Mouse (Mus musculus) forebrain, embryonic 11.5 days (tissue): ENCODE measurements around the gene Ankrd60. TPM values are rescaled to one million over a fixed set of nuclear protein-coding genes. Genes with fewer than 3 reads are reported as not detected.

ENCODE experiments used
- ATAC-seq: fragments of 200-750 bp; cut with Nextera tagmentation; replicated peaks from 2 replicates; pipeline ENCODE4 v1.8.0; 2017; ENCODE audit warnings: moderate TSS enrichment; ENCODE audit not compliant: low FRiP score
- DNase-seq: peaks from one replicate; pipeline ENCODE4 v3.0.0-alpha.2; 2017; ENCODE audit warnings: low spot score
- H3K27ac ChIP-seq: fragments of 300-500 bp; sonication (generic); 2 replicates; pipeline ENCODE4 v1.5.1; 2014; ENCODE audit warnings: low read depth, low read length
- H3K27me3 ChIP-seq: fragments of 300-500 bp; sonication (generic); 2 replicates; pipeline ENCODE4 v1.6.1; 2014; ENCODE audit warnings: mild to moderate bottlenecking, low read length, mixed read lengths; ENCODE audit not compliant: control insufficient read depth, insufficient read depth
- H3K36me3 ChIP-seq: fragments of 300-500 bp; sonication (generic); 2 replicates; pipeline ENCODE4 v1.6.1; 2014; ENCODE audit warnings: mild to moderate bottlenecking, low read length, moderate library complexity, mixed read lengths; ENCODE audit not compliant: control insufficient read depth, insufficient read depth
- H3K4me1 ChIP-seq: fragments of 300-500 bp; sonication (generic); replicated peaks from 2 replicates; pipeline ENCODE4 v1.6.1; 2014; ENCODE audit warnings: low read length, mixed read lengths; ENCODE audit not compliant: control insufficient read depth, insufficient read depth
- H3K4me2 ChIP-seq: fragments of 300-500 bp; sonication (generic); 2 replicates; pipeline ENCODE4 v1.6.1; 2014; ENCODE audit warnings: low read depth, mild to moderate bottlenecking, low read length, moderate library complexity, mixed read lengths; ENCODE audit not compliant: severe bottlenecking
- H3K4me3 ChIP-seq: fragments of 300-500 bp; sonication (generic); 2 replicates; pipeline ENCODE4 v1.5.1; 2014; ENCODE audit warnings: low read depth, low read length
- H3K9ac ChIP-seq: fragments of 300-500 bp; sonication (generic); 2 replicates; pipeline ENCODE4 v1.6.1; 2014; ENCODE audit warnings: low read length
- H3K9me3 ChIP-seq: fragments of 300-500 bp; sonication (generic); 2 replicates; pipeline ENCODE4 v1.6.1; 2016; ENCODE audit warnings: low read length, mixed read lengths; ENCODE audit not compliant: control insufficient read depth
- WGBS: fragments of 180-500 bp; shearing (Covaris S2); extraction: QIAGEN DNeasy Blood & Tissue Kit; methylation state at CpG from one replicate; pipeline ENCODE4 v1.1.7; 2014; 5-methylcytosine and 5-hydroxymethylcytosine counted together
- polyA plus RNA-seq: library from polyadenylated mRNA; unstranded; fragments of >200 nt; fragmentation: Nextera tagmentation; extraction: Ambion mirVana; gene quantifications from 2 replicates; pipeline ENCODE4 v1.2.1, GENCODE M21; 2014

Gene Ankrd60
- polyA plus RNA-seq, 1 experiment from 2014 or later = not detected

GRCm38 (mm10) chr2:173608020-173608958 lies 30.1 kb upstream of the Ankrd60 start:
- 83% methylated on average over 10 of the region's 10 CpGs for WGBS
- no peak overlapping the region for H3K27ac ChIP-seq

GRCm38 (mm10) chr2:173606415-173606804 lies 28.2 kb upstream of the Ankrd60 start:
- 87% methylated on average over 9 of the region's 9 CpGs for WGBS
- Histone ChIP-seq H3K27me3 (no peaks in the 10 kb centered on the region), H3K4me3 (no peak overlapping the region), H3K27ac (peak overlapping the region; percentile 37; the same call in 1 of the 2 replicates), H3K4me2 (no peak overlapping the region), H3K9me3 (no peaks in the 10 kb centered on the region), H3K9ac (no peak overlapping the region), H3K36me3 (no peaks in the 10 kb centered on the region), H3K4me1 (no peaks in the 10 kb centered on the region)
- ATAC-seq (no peak), DNase-seq (no peak)

More at GRCm38 (mm10) chr2:173608020-173608958, 30.1 kb upstream of the Ankrd60 start:
- H3K9ac ChIP-seq = no peak overlapping the region
- H3K4me1 ChIP-seq = no peaks in the 10 kb centered on the region
- no peak overlapping the region for H3K4me2 ChIP-seq
- DNase-seq (no peak), ATAC-seq (no peak)
- no peaks in the 10 kb centered on the region for H3K27me3 ChIP-seq
- no peaks in the 10 kb centered on the region for H3K36me3 ChIP-seq
- H3K4me3 ChIP-seq = no peak overlapping the region
- H3K9me3 ChIP-seq = no peaks in the 10 kb centered on the region

GRCm38 (mm10) chr2:173605713-173606414 lies 27.7 kb upstream of the Ankrd60 start:
- Histone ChIP-seq H3K4me1 (no peaks in the 10 kb centered on the region), H3K27ac (peak overlapping the region; percentile 37; the same call in 1 of the 2 replicates), H3K36me3 (no peaks in the 10 kb centered on the region), H3K4me2 (no peak overlapping the region), H3K27me3 (no peaks in the 10 kb centered on the region), H3K9ac (no peak overlapping the region), H3K4me3 (no peak overlapping the region), H3K9me3 (no peaks in the 10 kb centered on the region)
- WGBS = 72% methylated on average over 12 of the region's 12 CpGs
- ATAC-seq (peak; percentile 60), DNase-seq (no peak)

GRCm38 (mm10) chr2:173601861-173602260 lies 23.7 kb upstream of the Ankrd60 start:
- DNase-seq (no peak), ATAC-seq (no peak)
- Histone ChIP-seq H3K9ac (no peak overlapping the region), H3K4me3 (no peak overlapping the region), H3K4me2 (no peak overlapping the region), H3K27me3 (no peaks in the 10 kb centered on the region), H3K27ac (no peak overlapping the region), H3K4me1 (no peaks in the 10 kb centered on the region), H3K36me3 (no peaks in the 10 kb centered on the region), H3K9me3 (no peaks in the 10 kb centered on the region)
- WGBS = 93% methylated on average over 1 of the region's 1 CpGs

- no peaks in the 10 kb centered on the region for H3K4me1 ChIP-seq
- ATAC-seq = 0 out of 2 replicates have a peak, but pooled peaks have one; percentile 31
- DNase-seq = peak; percentile 51
- H3K27ac ChIP-seq = no peak overlapping the region
- H3K36me3 ChIP-seq = no peaks in the 10 kb centered on the region; the same call in 1 of the 2 replicates
- no peak overlapping the region for H3K9ac ChIP-seq
- WGBS = 37% methylated on average over 10 of the region's 10 CpGs
- no peaks in the 10 kb centered on the region for H3K27me3 ChIP-seq
- H3K4me3 ChIP-seq = no peak overlapping the region
- H3K9me3 ChIP-seq = no peaks in the 10 kb centered on the region
- no peak overlapping the region for H3K4me2 ChIP-seq
Measured at GRCm38 (mm10) chr2:173595374-173595781, 17.2 kb upstream of the Ankrd60 start.

GRCm38 (mm10) chr2:173594313-173595063 lies 16.3 kb upstream of the Ankrd60 start:
- ATAC-seq = no peak
- WGBS = 51% methylated on average over 11 of the region's 11 CpGs
- no peak overlapping the region for H3K9ac ChIP-seq
- no peaks in the 10 kb centered on the region for H3K4me1 ChIP-seq
- H3K4me3 ChIP-seq = no peak overlapping the region
- no peaks in the 10 kb centered on the region for H3K27me3 ChIP-seq
- H3K9me3 ChIP-seq = no peaks in the 10 kb centered on the region
- no peaks in the 10 kb centered on the region; the same call in 1 of the 2 replicates for H3K36me3 ChIP-seq
- peak; percentile 38 for DNase-seq
- H3K4me2 ChIP-seq = no peak overlapping the region
- H3K27ac ChIP-seq = no peak overlapping the region

GRCm38 (mm10) chr2:173593841-173594240 lies 15.7 kb upstream of the Ankrd60 start:
- no peaks in the 10 kb centered on the region for H3K9me3 ChIP-seq
- no peaks in the 10 kb centered on the region for H3K4me1 ChIP-seq
- DNase-seq = peak; percentile 49
- 48% methylated on average over 4 of the region's 4 CpGs for WGBS
- no peak for ATAC-seq
- H3K27me3 ChIP-seq = no peaks in the 10 kb centered on the region
- no peaks in the 10 kb centered on the region; the same call in 1 of the 2 replicates for H3K36me3 ChIP-seq
- H3K4me2 ChIP-seq = no peak overlapping the region
- no peak overlapping the region for H3K27ac ChIP-seq
- no peak overlapping the region for H3K4me3 ChIP-seq
- no peak overlapping the region for H3K9ac ChIP-seq

GRCm38 (mm10) chr2:173592781-173593180 lies 14.6 kb upstream of the Ankrd60 start:
- ATAC-seq = no peak
- 53% methylated on average over 9 of the region's 9 CpGs for WGBS
- no peak for DNase-seq
- Histone ChIP-seq H3K27me3 (no peaks in the 10 kb centered on the region), H3K36me3 (no peaks in the 10 kb centered on the region; the same call in 1 of the 2 replicates), H3K27ac (no peak overlapping the region), H3K4me2 (no peak overlapping the region), H3K9ac (no peak overlapping the region), H3K4me3 (no peak overlapping the region), H3K4me1 (no peaks in the 10 kb centered on the region), H3K9me3 (no peaks in the 10 kb centered on the region)
